ENCODE assay signal across 9 mouse cellular contexts in genomic region chr9:46442739-46443181, GRCm38 (mm10).
DNase-seq lines count a peak whose midpoint lies in the region; ATAC-seq and TF ChIP-seq lines count a peak whose summit lies in the region.
"Had no signal": no experiment of that assay in that cellular context is flagged by ENCODE, and none has a peak within 500 bp of the region (broad histone marks: within the 10 kb centered on the region; RNA-seq: fewer than 3 reads in every experiment).

No protein-coding gene starts in this region.

- peak overlapping the region; percentile 70 for H3K4me2 ChIP-seq in heart, embryonic 11.5 days
- H3K4me2 ChIP-seq in forebrain, postnatal 0 days (ENCODE audit: low read depth), result peak overlapping the region; percentile 54
- peak overlapping the region; percentile 65 for H3K4me2 ChIP-seq in midbrain, embryonic 12.5 days (replicated peaks)

- H3K27me3 ChIP-seq in heart, embryonic 11.5 days (ENCODE audit: control insufficient read depth, insufficient read depth, low read length), result peaks cover 57% of the 10 kb centered on the region
- peaks cover 10% of the 10 kb centered on the region for H3K27me3 ChIP-seq in forebrain, postnatal 0 days (ENCODE audit: insufficient read depth, low read length)
- H3K27me3 ChIP-seq in midbrain, embryonic 12.5 days, result peaks cover 50% of the 10 kb centered on the region

- H3K4me3 ChIP-seq in heart, embryonic 11.5 days (ENCODE audit: low read depth, low read length), result peak overlapping the region; percentile 37
- peak overlapping the region; percentile 39 to 56; a peak in 3 of 4 replicates for H3K4me3 ChIP-seq in ES-E14 (ENCODE audit: insufficient read depth in 1 of 2, low read depth in 1 of 2, low read length in 2 of 2, poor library complexity in 1 of 2, severe bottlenecking in 1 of 2)
- H3K4me3 ChIP-seq in forebrain, postnatal 0 days (ENCODE audit: low read depth, low read length), result peak overlapping the region; percentile 31
- H3K4me3 ChIP-seq in midbrain, embryonic 12.5 days, result peak overlapping the region; percentile 35
- H3K4me3 ChIP-seq: myocyte had no signal

- no peaks in the 10 kb centered on the region for H3K36me3 ChIP-seq in heart, embryonic 11.5 days (ENCODE audit: control insufficient read depth, insufficient read depth, low read length)
- H3K36me3 ChIP-seq in ES-E14 (ENCODE audit: control insufficient read depth, insufficient read depth, low read length, poor library complexity, severe bottlenecking), result no peaks in the 10 kb centered on the region
- no peaks in the 10 kb centered on the region for H3K36me3 ChIP-seq in forebrain, postnatal 0 days (ENCODE audit: insufficient read depth)
- H3K36me3 ChIP-seq in midbrain, embryonic 12.5 days, result no peaks in the 10 kb centered on the region

- H3K27ac ChIP-seq in heart, embryonic 11.5 days (ENCODE audit: low read depth, low read length), result no peak overlapping the region
- no peak overlapping the region for H3K27ac ChIP-seq in ES-E14 (ENCODE audit: insufficient read depth, low read depth, low read length, poor library complexity, severe bottlenecking)
- H3K27ac ChIP-seq in forebrain, postnatal 0 days (ENCODE audit: low read depth, low read length), result no peak overlapping the region
- peak overlapping the region; percentile 69 for H3K27ac ChIP-seq in midbrain, embryonic 12.5 days (replicated peaks)

- H3K9me3 ChIP-seq in heart, embryonic 11.5 days (replicated peaks; ENCODE audit: control insufficient read depth, low read length), result no peaks in the 10 kb centered on the region
- H3K9me3 ChIP-seq in ES-E14 (ENCODE audit: control insufficient read depth, insufficient read depth, low read depth, low read length), result no peaks in the 10 kb centered on the region
- no peaks in the 10 kb centered on the region for H3K9me3 ChIP-seq in forebrain, postnatal 0 days (ENCODE audit: low read length)
- no peaks in the 10 kb centered on the region for H3K9me3 ChIP-seq in midbrain, embryonic 12.5 days

- no peak for DNase-seq in heart, postnatal 25 days (ENCODE audit: low spot score)
- DNase-seq in ES-E14 (ENCODE audit: low read depth, low spot score), result no peak
- DNase-seq in forebrain, postnatal 0 days, result peak; percentile 49
- DNase-seq in frontal cortex, adult 2 months (ENCODE audit: extremely low spot score in 1 of 2, low spot score in 1 of 2), result no peak
- no peak for DNase-seq in left cerebral cortex, postnatal 36 days (ENCODE audit: low spot score in 2 of 2)

- intact Hi-C loops in heart, postnatal 25 days (cut with DNase I), result no loop called here
- intact Hi-C loops in left cerebral cortex, postnatal 36 days (cut with DNase I), result no loop called here

- ATAC-seq in heart, embryonic 11.5 days (replicated peaks; ENCODE audit: insufficient number of reproducible peaks, low FRiP score, low TSS enrichment), result no peak
- ATAC-seq in forebrain, postnatal 0 days, result peak; percentile 69
- peak; percentile 82 for ATAC-seq in midbrain, embryonic 12.5 days (ENCODE audit: low FRiP score, low read depth)
- ATAC-seq in granulocyte monocyte progenitor cell, adult 5-6 weeks (replicated peaks; ENCODE audit: poor library complexity, severe bottlenecking), result no peak

- peaks cover 4% of the 10 kb centered on the region; the same call in 1 of the 2 replicates for H3K4me1 ChIP-seq in heart, embryonic 11.5 days (ENCODE audit: control insufficient read depth, insufficient read depth, low read length)
- H3K4me1 ChIP-seq in ES-E14 (ENCODE audit: control insufficient read depth in 2 of 2, insufficient read depth in 2 of 2, low read length in 2 of 2, poor library complexity in 1 of 2), result 0 out of 4 replicates have a peak, but pooled peaks cover 0 to 3% of the 10 kb centered on the region in 2 experiments
- peaks cover 10% of the 10 kb centered on the region for H3K4me1 ChIP-seq in forebrain, postnatal 0 days (ENCODE audit: insufficient read depth)
- peaks cover 23% of the 10 kb centered on the region for H3K4me1 ChIP-seq in midbrain, embryonic 12.5 days

- in situ Hi-C loops in ES-E14 (cut with MboI; ENCODE audit: low sequenced_read_pairs in 2 of 2, unreplicated experiment in 2 of 2), result no loop called here

- H3K9ac ChIP-seq in heart, embryonic 11.5 days (ENCODE audit: low read depth, low read length), result no peak overlapping the region
- H3K9ac ChIP-seq in ES-E14 (ENCODE audit: insufficient read depth, low read depth, low read length, poor library complexity, severe bottlenecking), result no peak overlapping the region
- H3K9ac ChIP-seq in forebrain, postnatal 0 days, result 0 out of 2 replicates have a peak overlapping the region, but pooled peaks have one; percentile 18
- H3K9ac ChIP-seq in midbrain, embryonic 12.5 days (replicated peaks), result no peak overlapping the region

- peak; percentile 15; the same call in 1 of the 2 replicates for TF ChIP-seq CTCF in forebrain, postnatal 0 days (IDR thresholded peaks at IDR 0.05; ENCODE audit: low read depth)

- WGBS in heart, embryonic 11.5 days (ENCODE audit: insufficient replicate concordance), result 1% methylated on average over 19 of the region's 19 CpGs
- 3% methylated on average over 19 of the region's 19 CpGs for WGBS in forebrain, postnatal 0 days
- WGBS in midbrain, embryonic 12.5 days, result 2% methylated on average over 19 of the region's 19 CpGs

TF ChIP-seq in ES-E14, 5 proteins besides CTCF, POLR2A, EP300 and RAD21:
- TF ChIP-seq HCFC1 (IDR thresholded peaks at IDR 0.05; ENCODE audit: borderline replicate concordance, insufficient read depth, low read length), result no peak

Comparison
In these comparisons a context has a peak if more than half of its experiments do, and no peak if none do; other contexts are left out.
1. ATAC-seq: peak in forebrain, postnatal 0 days (single experiment) and midbrain, embryonic 12.5 days (single experiment); none in heart, embryonic 11.5 days (single experiment) and granulocyte monocyte progenitor cell, adult 5-6 weeks (single experiment).
2. Peak in every context shown above with its lines, with median percentiles within 50 percentile points of each other: H3K4me2 ChIP-seq and H3K4me3 ChIP-seq.